ENCODE assay signal across 16 mouse cellular contexts in genomic region chr7:80047041-80047440, GRCm38 (mm10).
"Had no signal": no experiment of that assay in that cellular context is flagged by ENCODE, and none has a peak within 500 bp of the region (broad histone marks: within the 10 kb centered on the region; RNA-seq: fewer than 3 reads in every experiment).

No protein-coding gene starts in this region.

- H3K4me2 ChIP-seq: liver, embryonic 13.5 days; midbrain, embryonic 11.5 days had no signal

- H3K9me3 ChIP-seq: liver, embryonic 13.5 days had no signal

- ATAC-seq: intestine, embryonic 16.5 days had no signal

- DNase-seq: kidney, adult 18-20 months; layer of hippocampus, postnatal 36 days; liver, embryonic 13.5 days; lung, adult 2 months; lung, postnatal 14 days; lung, postnatal 4 days; midbrain, embryonic 14.5 days; right cerebral cortex, postnatal 14 days; right cerebral cortex, postnatal 4 days; thymus, adult 2 months; thymus, postnatal 14 days; thymus, postnatal 4 days had no signal

- H3K4me3 ChIP-seq: left cerebral cortex, adult 2 months; liver, embryonic 13.5 days had no signal

- H3K27me3 ChIP-seq: liver, embryonic 13.5 days had no signal

- H3K36me3 ChIP-seq: liver, embryonic 13.5 days had no signal

- H3K9ac ChIP-seq: liver, embryonic 13.5 days had no signal

- H3K27ac ChIP-seq: left cerebral cortex, adult 2 months; liver, embryonic 13.5 days; stomach, postnatal 0 days had no signal
